Mouse (Mus musculus) limb, embryonic 14.5 days (tissue): ENCODE results near the gene Inpp5f. TPM values are rescaled to one million over a fixed set of nuclear protein-coding genes. Genes with fewer than 3 reads are reported as not detected.
"Not testable (repeated sequence)": the region's sequence is repeated elsewhere in the genome, so short reads cannot be mapped to it uniquely, and the experiment has no call there.

Source experiments
- ATAC-seq: fragments of 200-750 bp; cut with Nextera tagmentation; 2 replicates; pipeline ENCODE4 v1.8.0; 2017; ENCODE audit warnings: low read depth, moderate number of reproducible peaks, moderate TSS enrichment; ENCODE audit not compliant: low FRiP score
- DNase-seq: peaks from one replicate; pipeline ENCODE4 v3.0.0-alpha.2; 2015; ENCODE audit warnings: low spot score
- H3K27ac ChIP-seq: fragments of 300-500 bp; sonication (generic); replicated peaks from 2 replicates; pipeline ENCODE4 v1.5.1; 2014; ENCODE audit warnings: low read depth, mild to moderate bottlenecking, low read length, moderate library complexity, mixed read lengths
- H3K27me3 ChIP-seq: fragments of 300-500 bp; sonication (generic); 2 replicates; pipeline ENCODE4 v1.6.1; 2014; ENCODE audit warnings: low read length, mixed read lengths; ENCODE audit not compliant: control insufficient read depth, insufficient read depth
- H3K36me3 ChIP-seq: fragments of 300-500 bp; sonication (generic); 2 replicates; pipeline ENCODE4 v1.6.1; 2014; ENCODE audit warnings: mild to moderate bottlenecking, low read length, moderate library complexity, mixed read lengths; ENCODE audit not compliant: control insufficient read depth, insufficient read depth
- H3K4me1 ChIP-seq: fragments of 300-500 bp; sonication (generic); 2 replicates; pipeline ENCODE4 v1.6.1; 2014; ENCODE audit warnings: antibody characterized with exemption, low read length, mixed read lengths; ENCODE audit not compliant: control insufficient read depth, insufficient read depth
- H3K4me2 ChIP-seq: fragments of 300-500 bp; sonication (generic); replicated peaks from 2 replicates; pipeline ENCODE4 v1.6.1; 2014; ENCODE audit warnings: low read depth, mild to moderate bottlenecking, low read length, moderate library complexity; ENCODE audit not compliant: severe bottlenecking
- H3K4me3 ChIP-seq: fragments of 300-500 bp; sonication (generic); replicated peaks from 2 replicates; pipeline ENCODE4 v1.5.1; 2014; ENCODE audit warnings: low read length
- H3K9ac ChIP-seq: fragments of 300-500 bp; sonication (generic); 2 replicates; pipeline ENCODE4 v1.6.1; 2014; ENCODE audit warnings: mild to moderate bottlenecking, low read depth, low read length, moderate library complexity; ENCODE audit not compliant: severe bottlenecking
- H3K9me3 ChIP-seq: fragments of 300-500 bp; sonication (generic); 2 replicates; pipeline ENCODE4 v1.6.1; 2016; ENCODE audit warnings: low read length; ENCODE audit not compliant: control insufficient read depth
- POLR2A ChIP-seq: fragments of 200-500 bp; IDR thresholded peaks from 2 replicates; pipeline ENCODE4 v1.8.0; 2012; ENCODE audit warnings: inconsistent platforms, mild to moderate bottlenecking, moderate library complexity, borderline replicate concordance; ENCODE audit not compliant: insufficient read depth, insufficient read length; ENCODE audit errors: extremely low read depth
- WGBS: fragments of 180-500 bp; shearing (Covaris S2); extraction: QIAGEN DNeasy Blood & Tissue Kit; methylation state at CpG from one replicate; pipeline ENCODE4 v1.1.7; 2014; 5-methylcytosine and 5-hydroxymethylcytosine counted together
- polyA plus RNA-seq, 2 experiments: library from polyadenylated mRNA; depleted of rRNA in 1 of 2; stranded (reverse) in 1 of 2; unstranded in 1 of 2; fragments of >200 nt; fragmentation: Nextera tagmentation in 1 of 2; extraction: Ambion mirVana in 1 of 2; gene quantifications; 2 replicates each; pipeline versions ENCODE4 v1.2.1 to v1.2.3; 2012 to 2014

Gene Inpp5f
- polyA plus RNA-seq, 2 experiments = 10.9 to 20.2 TPM

DNA sequence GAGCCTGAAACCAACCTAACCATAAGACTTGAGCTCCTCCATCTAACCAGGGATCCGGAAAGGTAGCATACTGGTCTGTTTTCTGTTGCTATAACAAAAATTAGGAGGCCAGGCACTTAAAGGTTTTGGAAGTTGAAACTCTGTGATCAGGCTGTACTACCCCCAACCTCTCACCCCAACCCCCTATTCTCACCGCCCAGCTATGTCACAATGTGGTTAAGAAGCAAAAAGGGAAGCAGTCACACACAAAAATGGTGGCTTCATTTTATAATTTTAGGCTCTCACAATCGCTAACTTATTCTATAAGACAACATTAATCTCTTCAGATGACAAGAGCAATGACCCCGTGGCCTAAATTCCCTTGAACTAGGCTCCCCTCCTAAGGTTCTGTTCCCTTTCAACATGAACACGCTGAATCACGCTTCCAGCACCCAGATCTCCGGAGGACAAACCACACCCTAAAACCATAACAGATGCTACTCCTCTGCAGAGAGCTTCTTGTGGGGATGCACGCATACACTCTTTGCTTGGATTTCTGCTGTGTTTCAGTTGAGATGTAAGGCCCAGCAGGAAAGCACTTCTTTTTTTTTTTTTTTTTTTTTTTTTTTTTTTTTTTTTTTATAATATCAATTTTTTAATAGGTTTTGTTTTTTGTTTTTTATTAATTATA, 41.0 kb upstream of the Inpp5f start:
- no peak for TF ChIP-seq POLR2A
- WGBS = 86% methylated on average over 8 of the region's 8 CpGs
- Histone ChIP-seq H3K27ac (no peak overlapping the region), H3K9me3 (no peaks in the 10 kb centered on the region), H3K4me1 (no peaks in the 10 kb centered on the region), H3K36me3 (no peaks in the 10 kb centered on the region), H3K4me3 (no peak overlapping the region), H3K4me2 (no peak overlapping the region), H3K27me3 (no peaks in the 10 kb centered on the region), H3K9ac (no peak overlapping the region)
- ATAC-seq (no peak), DNase-seq (no peak)

DNA sequence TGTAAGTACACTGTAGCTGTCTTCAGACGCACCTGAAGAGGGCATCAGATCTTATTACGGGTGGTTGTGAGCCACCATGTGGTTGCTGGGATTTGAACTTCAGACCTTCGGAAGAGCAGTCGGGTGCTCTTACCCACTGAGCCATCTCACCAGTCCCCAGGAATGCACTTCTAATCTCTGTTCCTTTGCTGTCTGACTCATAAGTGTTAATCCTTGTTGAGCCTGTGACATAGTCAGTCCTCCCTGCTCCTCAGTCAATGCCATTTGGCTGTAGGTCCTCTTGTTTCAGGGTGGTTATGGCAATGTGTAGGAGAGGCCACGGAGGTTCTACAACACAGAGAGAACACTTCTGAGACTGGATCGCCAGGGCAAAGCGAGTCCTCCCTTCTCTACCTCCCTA, 40.5 kb upstream of the Inpp5f start:
- not testable (repeated sequence) for H3K4me1 ChIP-seq, ATAC-seq, H3K27ac ChIP-seq, H3K4me3 ChIP-seq, DNase-seq, H3K4me2 ChIP-seq, H3K9ac ChIP-seq, H3K27me3 ChIP-seq, H3K36me3 ChIP-seq, H3K9me3 ChIP-seq
- WGBS = 88% methylated on average over 7 of the region's 7 CpGs

DNA sequence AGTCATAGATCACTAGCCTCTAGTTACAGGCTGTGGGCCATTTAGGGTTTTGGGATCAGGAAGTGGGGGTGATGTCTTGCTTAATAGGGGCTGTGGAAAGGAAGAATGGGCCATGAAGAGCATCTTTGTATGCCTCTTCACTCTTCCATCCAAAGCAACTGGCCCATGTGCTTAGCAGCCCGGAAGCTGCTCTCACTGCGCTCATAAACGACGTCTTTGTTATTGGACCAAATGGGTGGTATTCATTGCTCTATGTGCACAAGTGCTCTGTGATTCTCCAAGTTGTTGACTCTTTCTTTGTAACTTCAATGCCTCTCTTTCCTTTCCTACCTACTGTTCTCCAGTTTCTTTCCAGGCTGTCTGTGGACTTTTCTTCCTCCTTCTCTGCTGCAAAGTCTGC, 39.1 kb upstream of the Inpp5f start:
- H3K4me2 ChIP-seq = no peak overlapping the region
- H3K4me1 ChIP-seq = no peaks in the 10 kb centered on the region
- no peak for TF ChIP-seq POLR2A
- DNase-seq (no peak), ATAC-seq (no peak)
- H3K9me3 ChIP-seq = no peaks in the 10 kb centered on the region
- no peak overlapping the region for H3K9ac ChIP-seq
- no peak overlapping the region for H3K27ac ChIP-seq
- H3K36me3 ChIP-seq = no peaks in the 10 kb centered on the region
- H3K27me3 ChIP-seq = no peaks in the 10 kb centered on the region
- WGBS = 77% methylated on average over 4 of the region's 4 CpGs
- no peak overlapping the region for H3K4me3 ChIP-seq

DNA sequence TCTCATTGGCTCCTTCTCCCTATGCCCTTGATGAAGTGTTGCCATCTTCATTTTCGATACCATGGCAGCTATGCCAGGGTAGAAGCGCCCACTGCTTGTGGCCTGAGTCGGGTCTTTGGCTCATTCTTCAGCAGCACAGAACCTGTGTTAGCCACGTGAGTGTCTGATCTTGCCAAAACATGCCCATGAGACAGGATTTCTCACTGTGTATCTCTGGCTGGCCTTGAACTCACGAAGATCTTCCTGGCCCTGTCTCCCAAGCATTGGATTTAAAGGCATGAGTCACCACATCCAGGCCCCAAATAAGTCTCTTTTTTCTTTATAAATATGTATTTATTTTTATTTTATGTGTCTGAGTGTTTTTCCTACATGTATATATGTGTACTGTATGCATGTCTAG, 35.9 kb upstream of the Inpp5f start:
- Histone ChIP-seq H3K27me3 (no peaks in the 10 kb centered on the region), H3K36me3 (no peaks in the 10 kb centered on the region), H3K4me3 (no peak overlapping the region), H3K9ac (no peak overlapping the region), H3K9me3 (no peaks in the 10 kb centered on the region), H3K4me2 (no peak overlapping the region), H3K4me1 (no peaks in the 10 kb centered on the region), H3K27ac (no peak overlapping the region)
- 93% methylated on average over 5 of the region's 5 CpGs for WGBS
- ATAC-seq = no peak
- no peak for TF ChIP-seq POLR2A
- no peak for DNase-seq

DNA sequence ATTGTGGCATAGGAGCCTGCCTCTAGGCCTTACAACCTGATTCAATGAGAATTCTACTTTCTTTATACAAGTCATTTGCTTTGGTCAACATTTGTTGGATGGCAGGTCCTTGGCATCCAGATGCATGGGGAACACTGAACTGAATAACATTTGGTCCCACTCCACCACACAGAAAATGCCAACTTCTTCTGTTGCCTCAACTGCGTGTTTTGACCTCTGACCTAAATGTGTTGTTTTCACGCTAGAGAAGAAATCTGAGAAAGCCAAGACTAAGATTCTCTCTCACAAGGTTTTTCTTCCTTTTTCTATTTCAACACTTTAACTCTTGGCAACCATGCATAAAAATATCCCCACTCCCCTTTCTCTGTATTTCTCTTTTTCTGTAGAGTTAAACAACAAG, 35.3 kb upstream of the Inpp5f start:
- no peak overlapping the region for H3K27ac ChIP-seq
- TF ChIP-seq POLR2A = no peak
- H3K9me3 ChIP-seq = no peaks in the 10 kb centered on the region
- no peaks in the 10 kb centered on the region for H3K27me3 ChIP-seq
- WGBS = 58% methylated on average over 2 of the region's 2 CpGs
- DNase-seq (no peak), ATAC-seq (no peak)
- no peak overlapping the region for H3K9ac ChIP-seq
- H3K36me3 ChIP-seq = no peaks in the 10 kb centered on the region
- no peaks in the 10 kb centered on the region for H3K4me1 ChIP-seq
- H3K4me2 ChIP-seq = no peak overlapping the region
- no peak overlapping the region for H3K4me3 ChIP-seq

DNA sequence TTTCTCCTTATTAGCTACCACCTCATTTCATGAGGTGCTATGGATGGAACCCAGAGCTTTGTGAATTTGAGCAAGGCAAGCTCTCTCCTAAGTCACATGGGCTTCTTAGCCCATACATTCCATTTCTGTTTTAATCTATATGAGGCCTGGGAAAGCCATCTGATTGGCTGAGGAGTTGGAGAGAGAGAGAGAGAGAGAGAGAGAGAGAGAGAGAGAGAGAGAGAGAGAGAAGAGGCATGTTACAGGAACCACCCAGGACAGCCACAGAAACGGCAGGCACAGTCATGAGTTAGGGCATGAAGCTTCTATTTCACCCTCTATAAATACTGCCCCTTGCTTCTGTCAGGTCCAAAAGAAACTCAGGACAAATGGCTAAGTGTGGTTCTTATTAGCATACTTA, 33.5 kb upstream of the Inpp5f start:
- Histone ChIP-seq H3K27me3 (no peaks in the 10 kb centered on the region), H3K9ac (no peak overlapping the region), H3K4me2 (no peak overlapping the region), H3K4me3 (no peak overlapping the region), H3K36me3 (no peaks in the 10 kb centered on the region), H3K4me1 (no peaks in the 10 kb centered on the region), H3K27ac (no peak overlapping the region), H3K9me3 (no peaks in the 10 kb centered on the region)
- ATAC-seq = no peak
- TF ChIP-seq POLR2A = no peak
- 21% methylated on average over 1 of the region's 1 CpGs for WGBS
- no peak for DNase-seq
